Mouse (Mus musculus) liver, adult 2 months (tissue): ENCODE results near the gene Tmem135.

Source experiments
- CTCF ChIP-seq: fragments of 200-500 bp; IDR thresholded peaks from 2 replicates; pipeline ENCODE4 v1.5.1; 2011; ENCODE audit warnings: low read depth, low read length, control low read depth
- POLR2A ChIP-seq: fragments of 200-500 bp; IDR thresholded peaks from 2 replicates; pipeline ENCODE4 v1.6.1; 2011; ENCODE audit warnings: low read length, control low read depth; ENCODE audit not compliant: insufficient read depth; ENCODE audit errors: extremely low read depth

DNA sequence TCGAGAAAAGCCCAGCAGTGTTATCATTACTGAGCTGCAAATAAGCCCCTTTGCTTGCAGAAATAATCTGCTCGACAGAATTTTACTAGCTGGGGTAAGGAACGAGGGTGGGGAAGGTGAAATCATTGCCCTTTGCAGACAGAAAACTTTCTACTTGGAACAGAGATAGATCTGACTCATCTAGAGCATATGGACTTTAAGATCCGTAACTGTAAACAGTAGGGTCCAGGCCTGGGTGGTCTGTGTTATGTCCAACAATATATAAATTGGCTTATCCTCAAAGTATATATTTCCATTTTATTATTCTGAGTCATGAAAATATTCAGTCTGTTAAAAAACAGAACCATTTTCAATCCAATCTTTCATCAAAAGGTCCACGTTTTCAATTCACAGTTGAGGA is 221.1 kb downstream of the Tmem135 start:
- no peak for TF ChIP-seq POLR2A
- TF ChIP-seq CTCF = no peak
